Mouse (Mus musculus): ENCODE results near the gene Dagla. TPM values are rescaled to one million over a fixed set of nuclear protein-coding genes. Genes with fewer than 3 reads are reported as not detected.
A peak's percentile ranks its signal among the peaks of the same experiment; 100 is the strongest.

Gene Dagla
- polyA plus RNA-seq, 1 experiment from 2014 or later, result 12.7 TPM

- H3K4me1 ChIP-seq, result peaks cover under 1% of the 10 kb centered on the region; the same call in 1 of the 2 replicates
- H3K4me2 ChIP-seq, result no peak overlapping the region
- no peak overlapping the region for H3K9ac ChIP-seq
- H3K27me3 ChIP-seq (replicated peaks), result peaks cover 9% of the 10 kb centered on the region; the same call in 1 of the 2 replicates
- peak; percentile 82 for ATAC-seq (replicated peaks)
- 36% methylated on average over 9 of the region's 9 CpGs for WGBS
- no peaks in the 10 kb centered on the region for H3K36me3 ChIP-seq (replicated peaks)
- no peak overlapping the region for H3K4me3 ChIP-seq
- H3K27ac ChIP-seq, result no peak overlapping the region
- H3K9me3 ChIP-seq, result no peaks in the 10 kb centered on the region
Measured at GRCm38 (mm10) chr19:10333545-10334252, 29.0 kb upstream of the Dagla start.

- no peak overlapping the region for H3K9ac ChIP-seq
- no peak for ATAC-seq (replicated peaks)
- H3K4me3 ChIP-seq, result no peak overlapping the region
- no peaks in the 10 kb centered on the region for H3K9me3 ChIP-seq
- no peaks in the 10 kb centered on the region for H3K36me3 ChIP-seq (replicated peaks)
- H3K4me2 ChIP-seq, result no peak overlapping the region
- H3K27me3 ChIP-seq (replicated peaks), result peaks cover 9% of the 10 kb centered on the region; the same call in 1 of the 2 replicates
- 50% methylated on average over 4 of the region's 4 CpGs for WGBS
- H3K4me1 ChIP-seq, result no peaks in the 10 kb centered on the region
- H3K27ac ChIP-seq, result no peak overlapping the region
Measured at GRCm38 (mm10) chr19:10331706-10332105, 27.0 kb upstream of the Dagla start.

- Histone ChIP-seq H3K27me3 (replicated peaks) (0 out of 2 replicates have a peak, but pooled peaks cover 4% of the 10 kb centered on the region), H3K4me3 (no peak overlapping the region), H3K9me3 (no peaks in the 10 kb centered on the region), H3K9ac (no peak overlapping the region), H3K4me1 (no peaks in the 10 kb centered on the region), H3K36me3 (replicated peaks) (no peaks in the 10 kb centered on the region), H3K27ac (no peak overlapping the region), H3K4me2 (no peak overlapping the region)
- no peak for ATAC-seq (replicated peaks)
- WGBS, result 91% methylated on average over 8 of the region's 8 CpGs
Measured at GRCm38 (mm10) chr19:10329033-10329432, 24.4 kb upstream of the Dagla start.

- no peak overlapping the region for H3K9ac ChIP-seq
- no peaks in the 10 kb centered on the region for H3K9me3 ChIP-seq
- no peak overlapping the region for H3K27ac ChIP-seq
- no peak overlapping the region for H3K4me3 ChIP-seq
- H3K4me1 ChIP-seq, result peaks cover 8% of the 10 kb centered on the region
- no peaks in the 10 kb centered on the region for H3K36me3 ChIP-seq (replicated peaks)
- H3K4me2 ChIP-seq, result no peak overlapping the region
- no peaks in the 10 kb centered on the region for H3K27me3 ChIP-seq (replicated peaks)
- 63% methylated on average over 3 of the region's 3 CpGs for WGBS
- no peak for ATAC-seq (replicated peaks)
Measured at GRCm38 (mm10) chr19:10326609-10327008, 21.9 kb upstream of the Dagla start.

GRCm38 (mm10) chr19:10323860-10324259 lies 19.2 kb upstream of the Dagla start:
- 77% methylated on average over 5 of the region's 5 CpGs for WGBS
- Histone ChIP-seq H3K4me1 (peaks cover 8% of the 10 kb centered on the region), H3K4me3 (no peak overlapping the region), H3K36me3 (replicated peaks) (no peaks in the 10 kb centered on the region), H3K27me3 (replicated peaks) (peaks cover 5% of the 10 kb centered on the region; the same call in 1 of the 2 replicates), H3K9me3 (no peaks in the 10 kb centered on the region), H3K4me2 (no peak overlapping the region), H3K27ac (no peak overlapping the region), H3K9ac (no peak overlapping the region)
- peak; percentile 33 for ATAC-seq (replicated peaks)

- Histone ChIP-seq H3K4me3 (no peak overlapping the region), H3K9me3 (no peaks in the 10 kb centered on the region), H3K4me1 (peaks cover 8% of the 10 kb centered on the region), H3K27me3 (replicated peaks) (peaks cover 5% of the 10 kb centered on the region; the same call in 1 of the 2 replicates), H3K36me3 (replicated peaks) (no peaks in the 10 kb centered on the region), H3K9ac (no peak overlapping the region), H3K27ac (no peak overlapping the region), H3K4me2 (no peak overlapping the region)
- WGBS, result 12% methylated on average over 9 of the region's 9 CpGs
- peak; percentile 54 for ATAC-seq (replicated peaks)
Measured at GRCm38 (mm10) chr19:10323362-10323837, 18.7 kb upstream of the Dagla start.

GRCm38 (mm10) chr19:10317795-10318194 lies 13.1 kb upstream of the Dagla start:
- Histone ChIP-seq H3K9me3 (no peaks in the 10 kb centered on the region), H3K4me1 (no peaks in the 10 kb centered on the region), H3K9ac (no peak overlapping the region), H3K4me2 (no peak overlapping the region), H3K27ac (no peak overlapping the region), H3K27me3 (replicated peaks) (peaks cover 5% of the 10 kb centered on the region; the same call in 1 of the 2 replicates), H3K4me3 (no peak overlapping the region), H3K36me3 (replicated peaks) (no peaks in the 10 kb centered on the region)
- ATAC-seq (replicated peaks), result no peak
- 80% methylated on average over 4 of the region's 4 CpGs for WGBS

- Histone ChIP-seq H3K4me1 (no peaks in the 10 kb centered on the region), H3K27ac (no peak overlapping the region), H3K4me2 (no peak overlapping the region), H3K9ac (no peak overlapping the region), H3K27me3 (replicated peaks) (peaks cover 5% of the 10 kb centered on the region; the same call in 1 of the 2 replicates), H3K36me3 (replicated peaks) (no peaks in the 10 kb centered on the region), H3K9me3 (no peaks in the 10 kb centered on the region), H3K4me3 (no peak overlapping the region)
- WGBS, result 94% methylated on average over 2 of the region's 2 CpGs
- no peak for ATAC-seq (replicated peaks)
Measured at GRCm38 (mm10) chr19:10317358-10317757, 12.7 kb upstream of the Dagla start.

- WGBS, result 72% methylated on average over 4 of the region's 4 CpGs
- H3K4me1 ChIP-seq, result no peaks in the 10 kb centered on the region
- no peak for ATAC-seq (replicated peaks)
Measured at GRCm38 (mm10) chr19:10316956-10317355, 12.3 kb upstream of the Dagla start.

GRCm38 (mm10) chr19:10312072-10312471 lies 7.4 kb upstream of the Dagla start:
- no peaks in the 10 kb centered on the region for H3K4me1 ChIP-seq
- ATAC-seq (replicated peaks), result no peak
- no peaks in the 10 kb centered on the region for H3K36me3 ChIP-seq (replicated peaks)
- H3K27ac ChIP-seq, result no peak overlapping the region
- no peaks in the 10 kb centered on the region for H3K27me3 ChIP-seq (replicated peaks)
- H3K4me3 ChIP-seq, result no peak overlapping the region
- H3K9ac ChIP-seq, result no peak overlapping the region
- 68% methylated on average over 8 of the region's 8 CpGs for WGBS
- no peak overlapping the region for H3K4me2 ChIP-seq
- H3K9me3 ChIP-seq, result no peaks in the 10 kb centered on the region

More at GRCm38 (mm10) chr19:10316956-10317355, 12.3 kb upstream of the Dagla start:
- Histone ChIP-seq H3K36me3 (replicated peaks) (no peaks in the 10 kb centered on the region), H3K27ac (no peak overlapping the region), H3K4me3 (no peak overlapping the region), H3K27me3 (replicated peaks) (peaks cover 5% of the 10 kb centered on the region; the same call in 1 of the 2 replicates), H3K9me3 (no peaks in the 10 kb centered on the region), H3K4me2 (no peak overlapping the region), H3K9ac (no peak overlapping the region)

GRCm38 (mm10) chr19:10308990-10309389 lies 4.3 kb upstream of the Dagla start:
- H3K4me1 ChIP-seq, result peaks cover 6% of the 10 kb centered on the region
- no peak overlapping the region for H3K9ac ChIP-seq
- no peak for ATAC-seq (replicated peaks)
- 67% methylated on average over 2 of the region's 2 CpGs for WGBS
- no peak overlapping the region for H3K27ac ChIP-seq
- no peaks in the 10 kb centered on the region for H3K9me3 ChIP-seq
- H3K27me3 ChIP-seq (replicated peaks), result 0 out of 2 replicates have a peak, but pooled peaks cover 5% of the 10 kb centered on the region
- H3K4me3 ChIP-seq, result no peak overlapping the region
- H3K36me3 ChIP-seq (replicated peaks), result no peaks in the 10 kb centered on the region
- no peak overlapping the region for H3K4me2 ChIP-seq

GRCm38 (mm10) chr19:10307941-10308340 lies 3.3 kb upstream of the Dagla start:
- Histone ChIP-seq H3K27ac (no peak overlapping the region), H3K27me3 (replicated peaks) (0 out of 2 replicates have a peak, but pooled peaks cover 5% of the 10 kb centered on the region), H3K9me3 (no peaks in the 10 kb centered on the region), H3K4me2 (no peak overlapping the region), H3K36me3 (replicated peaks) (no peaks in the 10 kb centered on the region), H3K9ac (no peak overlapping the region), H3K4me1 (peaks cover 16% of the 10 kb centered on the region), H3K4me3 (no peak overlapping the region)
- WGBS, result 47% methylated on average over 6 of the region's 6 CpGs
- ATAC-seq (replicated peaks), result no peak

GRCm38 (mm10) chr19:10307351-10307750 lies 2.7 kb upstream of the Dagla start:
- WGBS, result 78% methylated on average over 5 of the region's 5 CpGs
- no peak overlapping the region for H3K9ac ChIP-seq

More at GRCm38 (mm10) chr19:10307351-10307750, 2.7 kb upstream of the Dagla start:
- peaks cover 20% of the 10 kb centered on the region for H3K4me1 ChIP-seq
- no peak overlapping the region for H3K27ac ChIP-seq
- no peak overlapping the region for H3K4me2 ChIP-seq
- H3K27me3 ChIP-seq (replicated peaks), result 0 out of 2 replicates have a peak, but pooled peaks cover 5% of the 10 kb centered on the region
- no peaks in the 10 kb centered on the region for H3K9me3 ChIP-seq
- H3K4me3 ChIP-seq, result no peak overlapping the region
- no peaks in the 10 kb centered on the region for H3K36me3 ChIP-seq (replicated peaks)
- ATAC-seq (replicated peaks), result no peak
